Mouse (Mus musculus): ENCODE data around the gene Mapk1ip1. TPM values are rescaled to one million over a fixed set of nuclear protein-coding genes. Genes with fewer than 3 reads are reported as not detected.

The Mapk1ip1 gene
- total and polyA plus RNA-seq, 3 experiments: 18.4 to 65.6 (median 22.4) TPM

GRCm38 (mm10) chr7:138824995-138825756 is 20.9 kb downstream of the Mapk1ip1 start:
- H3K27ac ChIP-seq: no peak overlapping the region
- no peak for DNase-seq
- 80% methylated on average over 19 of the region's 19 CpGs for WGBS
- TF ChIP-seq CTCF (IDR thresholded peaks at IDR 0.05) (no peak), POLR2A (IDR thresholded peaks at IDR 0.05; ENCODE audit: insufficient read depth, low read depth, low read length) (no peak), EP300 (IDR thresholded peaks at IDR 0.05; ENCODE audit: insufficient read depth, low read depth, low read length) (no peak)
- H3K27me3 ChIP-seq (ENCODE audit: control insufficient read depth, insufficient read depth, low read length): no peaks in the 10 kb centered on the region
- H3K4me3 ChIP-seq: no peak overlapping the region
- no peak overlapping the region for H3K9ac ChIP-seq (ENCODE audit: low read depth, low read length)
- intact Hi-C loops (cut with DNase I): loop anchor here (5.0 kb wide), 1 partner anchor 1348 kb away; no protein-coding TSS in a partner anchor
- H3K79me2 ChIP-seq (replicated peaks; ENCODE audit: control insufficient read depth, insufficient read depth, low read length): no peaks in the 10 kb centered on the region
- no peaks in the 10 kb centered on the region for H3K36me3 ChIP-seq (ENCODE audit: control insufficient read depth, insufficient read depth, low read length)
- no peaks in the 10 kb centered on the region for H3K4me1 ChIP-seq (ENCODE audit: control insufficient read depth, insufficient read depth, low read length)

DNA sequence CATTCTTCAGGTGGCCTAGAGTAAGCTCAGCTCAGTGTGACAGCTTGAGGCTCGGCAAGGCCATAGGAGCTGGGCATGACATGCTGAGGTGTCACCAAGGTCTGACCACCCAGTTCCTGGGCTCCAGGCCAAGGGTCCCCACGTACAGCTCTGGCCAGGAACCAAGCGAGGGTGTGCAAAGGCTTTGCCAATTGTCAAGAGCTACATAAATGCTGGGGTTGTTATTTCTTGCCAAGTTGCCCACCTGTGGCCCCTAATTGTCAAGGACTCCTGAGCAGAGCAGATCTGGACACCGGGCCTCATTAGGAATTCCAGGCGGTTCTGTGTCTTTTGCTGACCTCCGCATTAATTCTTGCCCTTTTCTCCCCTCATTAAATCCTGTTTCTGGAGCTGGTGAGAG is 21.6 kb downstream of the Mapk1ip1 start:
- Histone ChIP-seq H3K27me3 (ENCODE audit: control insufficient read depth, insufficient read depth, low read length) (no peaks in the 10 kb centered on the region), H3K9ac (ENCODE audit: low read depth, low read length) (no peak overlapping the region), H3K36me3 (ENCODE audit: control insufficient read depth, insufficient read depth, low read length) (no peaks in the 10 kb centered on the region), H3K4me3 (no peak overlapping the region), H3K27ac (no peak overlapping the region), H3K4me1 (ENCODE audit: control insufficient read depth, insufficient read depth, low read length) (no peaks in the 10 kb centered on the region), H3K79me2 (replicated peaks; ENCODE audit: control insufficient read depth, insufficient read depth, low read length) (no peaks in the 10 kb centered on the region)
- DNase-seq: no peak
- intact Hi-C loops (cut with DNase I): no loop called here
- 60% methylated on average over 6 of the region's 6 CpGs for WGBS
- TF ChIP-seq CTCF (IDR thresholded peaks at IDR 0.05) (no peak), POLR2A (IDR thresholded peaks at IDR 0.05; ENCODE audit: insufficient read depth, low read depth, low read length) (no peak), EP300 (IDR thresholded peaks at IDR 0.05; ENCODE audit: insufficient read depth, low read depth, low read length) (no peak)

- H3K36me3 ChIP-seq (ENCODE audit: control insufficient read depth, insufficient read depth, low read length): no peaks in the 10 kb centered on the region
- no peak for TF ChIP-seq EP300 (IDR thresholded peaks at IDR 0.05; ENCODE audit: insufficient read depth, low read depth, low read length)
- TF ChIP-seq CTCF (IDR thresholded peaks at IDR 0.05): peak; percentile 31
- H3K9ac ChIP-seq (ENCODE audit: low read depth, low read length): no peak overlapping the region
- no peaks in the 10 kb centered on the region for H3K27me3 ChIP-seq (ENCODE audit: control insufficient read depth, insufficient read depth, low read length)
- no peak overlapping the region for H3K27ac ChIP-seq
- 58% methylated on average over 4 of the region's 4 CpGs for WGBS
- H3K79me2 ChIP-seq (replicated peaks; ENCODE audit: control insufficient read depth, insufficient read depth, low read length): no peaks in the 10 kb centered on the region
- no peak overlapping the region for H3K4me3 ChIP-seq
- H3K4me1 ChIP-seq (ENCODE audit: control insufficient read depth, insufficient read depth, low read length): no peaks in the 10 kb centered on the region
- DNase-seq: no peak
- intact Hi-C loops (cut with DNase I): no loop called here
Observed at GRCm38 (mm10) chr7:138818314-138818713, 27.8 kb downstream of the Mapk1ip1 start.

DNA sequence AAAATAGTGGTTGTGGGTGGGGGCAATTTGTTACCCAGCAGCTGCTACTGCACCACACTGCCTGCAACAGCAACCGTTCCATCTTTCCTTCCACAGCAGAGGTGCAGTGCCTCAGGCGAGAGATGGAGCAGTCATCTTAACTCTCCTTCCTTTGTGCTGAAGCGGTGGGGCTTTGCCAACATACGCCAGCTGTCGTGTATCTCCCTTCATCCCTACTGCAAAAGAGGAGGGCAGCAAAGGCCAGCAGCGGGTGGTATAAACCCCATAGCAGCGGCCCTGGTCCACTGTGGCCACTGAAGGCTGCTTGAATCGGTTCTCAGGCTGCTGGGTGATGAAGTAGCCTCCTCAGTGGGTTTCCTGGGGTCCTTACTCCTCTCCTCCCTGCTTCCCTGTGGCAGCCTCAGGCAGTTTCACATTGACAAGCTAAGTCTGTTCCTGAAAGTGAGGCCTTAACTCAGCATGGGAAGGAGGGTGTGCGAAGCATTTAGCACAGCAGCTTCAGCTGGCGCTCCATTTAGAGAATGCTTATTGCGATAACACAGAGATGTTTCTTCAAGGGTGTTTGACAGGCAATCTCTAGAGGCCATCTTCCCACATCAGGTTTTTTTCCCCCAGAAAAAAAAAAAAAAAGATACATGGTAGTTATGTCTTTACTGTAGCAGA is 32.7 kb downstream of the Mapk1ip1 start:
- H3K27ac ChIP-seq: no peak overlapping the region
- H3K4me1 ChIP-seq (ENCODE audit: control insufficient read depth, insufficient read depth, low read length): no peaks in the 10 kb centered on the region
- H3K27me3 ChIP-seq (ENCODE audit: control insufficient read depth, insufficient read depth, low read length): no peaks in the 10 kb centered on the region
- no peak for DNase-seq
- intact Hi-C loops (cut with DNase I): no loop called here
- no peaks in the 10 kb centered on the region for H3K79me2 ChIP-seq (replicated peaks; ENCODE audit: control insufficient read depth, insufficient read depth, low read length)
- 71% methylated on average over 11 of the region's 11 CpGs for WGBS
- H3K9ac ChIP-seq (ENCODE audit: low read depth, low read length): no peak overlapping the region
- no peak overlapping the region for H3K4me3 ChIP-seq
- no peaks in the 10 kb centered on the region for H3K36me3 ChIP-seq (ENCODE audit: control insufficient read depth, insufficient read depth, low read length)
- TF ChIP-seq POLR2A (IDR thresholded peaks at IDR 0.05; ENCODE audit: insufficient read depth, low read depth, low read length): no peak
- TF ChIP-seq CTCF (IDR thresholded peaks at IDR 0.05): no peak
- TF ChIP-seq EP300 (IDR thresholded peaks at IDR 0.05; ENCODE audit: insufficient read depth, low read depth, low read length): no peak

DNA sequence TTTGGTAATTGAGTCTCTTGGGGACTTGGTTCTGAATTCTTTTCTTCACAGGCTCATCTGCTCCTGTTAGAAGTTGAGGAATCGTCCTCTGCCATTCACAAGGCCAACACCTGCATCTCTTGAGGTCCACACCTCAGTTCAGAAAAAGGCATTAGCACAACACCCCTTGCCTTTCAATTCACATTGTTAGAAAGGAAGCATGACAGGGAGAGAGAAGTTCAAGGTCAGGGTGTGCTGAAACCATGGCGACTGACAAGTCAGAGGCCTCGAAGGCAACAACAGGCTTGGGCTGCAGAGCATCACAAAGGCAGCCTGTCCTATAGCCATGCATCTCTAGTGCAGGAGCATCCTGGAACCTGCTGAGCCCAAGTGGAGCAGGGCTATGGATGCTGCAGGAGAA is 38.9 kb downstream of the Mapk1ip1 start:
- Histone ChIP-seq H3K9ac (ENCODE audit: low read depth, low read length) (no peak overlapping the region), H3K4me3 (no peak overlapping the region), H3K4me1 (ENCODE audit: control insufficient read depth, insufficient read depth, low read length) (no peaks in the 10 kb centered on the region), H3K36me3 (ENCODE audit: control insufficient read depth, insufficient read depth, low read length) (no peaks in the 10 kb centered on the region), H3K27me3 (ENCODE audit: control insufficient read depth, insufficient read depth, low read length) (no peaks in the 10 kb centered on the region), H3K79me2 (replicated peaks; ENCODE audit: control insufficient read depth, insufficient read depth, low read length) (no peaks in the 10 kb centered on the region), H3K27ac (no peak overlapping the region)
- intact Hi-C loops (cut with DNase I): no loop called here
- WGBS: 78% methylated on average over 3 of the region's 3 CpGs
- TF ChIP-seq POLR2A (IDR thresholded peaks at IDR 0.05; ENCODE audit: insufficient read depth, low read depth, low read length) (no peak), CTCF (IDR thresholded peaks at IDR 0.05) (no peak), EP300 (IDR thresholded peaks at IDR 0.05; ENCODE audit: insufficient read depth, low read depth, low read length) (no peak)
- no peak for DNase-seq

GRCm38 (mm10) chr7:138803386-138803785 is 42.7 kb downstream of the Mapk1ip1 start:
- intact Hi-C loops (cut with DNase I): no loop called here
- Histone ChIP-seq H3K27me3 (ENCODE audit: control insufficient read depth, insufficient read depth, low read length) (no peaks in the 10 kb centered on the region), H3K27ac (no peak overlapping the region), H3K4me3 (no peak overlapping the region), H3K79me2 (replicated peaks; ENCODE audit: control insufficient read depth, insufficient read depth, low read length) (no peaks in the 10 kb centered on the region), H3K9ac (ENCODE audit: low read depth, low read length) (no peak overlapping the region), H3K36me3 (ENCODE audit: control insufficient read depth, insufficient read depth, low read length) (no peaks in the 10 kb centered on the region), H3K4me1 (ENCODE audit: control insufficient read depth, insufficient read depth, low read length) (no peaks in the 10 kb centered on the region)
- WGBS: 16% methylated on average over 4 of the region's 4 CpGs
- TF ChIP-seq POLR2A (IDR thresholded peaks at IDR 0.05; ENCODE audit: insufficient read depth, low read depth, low read length) (no peak), EP300 (IDR thresholded peaks at IDR 0.05; ENCODE audit: insufficient read depth, low read depth, low read length) (no peak), CTCF (IDR thresholded peaks at IDR 0.05) (no peak)
- no peak for DNase-seq

All from heart, adult 2 months (tissue).